ENCODE assay signal across 11 mouse cellular contexts in the genomic region with DNA sequence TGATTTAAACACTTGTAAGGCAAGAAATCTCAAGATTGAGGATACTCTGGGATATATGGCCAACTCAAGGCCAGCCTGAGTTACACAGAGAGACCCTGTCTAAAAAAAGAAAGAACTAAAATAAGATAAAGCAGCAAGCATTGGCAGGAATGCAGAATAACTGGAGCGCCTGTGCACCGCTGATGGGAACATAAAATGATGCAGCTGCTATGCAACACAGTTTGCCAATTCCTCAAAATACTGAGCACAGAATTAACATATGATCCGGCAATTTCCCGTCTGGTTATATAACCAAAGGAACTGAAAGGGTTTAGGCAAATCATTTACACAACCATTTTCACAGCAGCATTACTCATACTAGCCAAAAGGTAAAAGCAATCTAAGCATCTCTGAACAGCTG. TPM values are rescaled to one million over a fixed set of nuclear protein-coding genes. Genes with fewer than 3 reads are reported as not detected.
A peak's percentile ranks its signal among the peaks of the same experiment; 100 is the strongest.
DNase-seq lines count a peak whose midpoint lies in the region; ATAC-seq and TF ChIP-seq lines count a peak whose summit lies in the region.
"Had no signal": no experiment of that assay in that cellular context is flagged by ENCODE, and none has a peak within 500 bp of the region (broad histone marks: within the 10 kb centered on the region; RNA-seq: fewer than 3 reads in every experiment).

No protein-coding gene starts in this region.

- peak; percentile 27 for DNase-seq in gastrocnemius, adult 18-20 months (ENCODE audit: low spot score)
- no peak for DNase-seq in gastrocnemius, postnatal 25 days
- DNase-seq in midbrain, postnatal 0 days (ENCODE audit: low spot score) = peak; percentile 21
- no peak for DNase-seq in midbrain, embryonic 10.5 days (ENCODE audit: low spot score)
- peak; percentile 64 to 89 for DNase-seq in layer of hippocampus, adult 18-20 months (ENCODE audit: low spot score in 2 of 2)
- peak; percentile 47 for DNase-seq in skeletal muscle tissue, adult 2 months (ENCODE audit: low read depth, low spot score)
- no peak for DNase-seq in adipocyte (ENCODE audit: low spot score)
- DNase-seq: adrenal gland, adult 8-10 months had no signal

- H3K36me3 ChIP-seq in midbrain, postnatal 0 days (ENCODE audit: insufficient read depth, low read length) = no peaks in the 10 kb centered on the region
- H3K36me3 ChIP-seq in midbrain, embryonic 10.5 days = 0 out of 2 replicates have a peak, but pooled peaks cover 2% of the 10 kb centered on the region
- H3K36me3 ChIP-seq: hindbrain, embryonic 13.5 days; liver, embryonic 12.5 days had no signal

- no peak overlapping the region for H3K9ac ChIP-seq in midbrain, postnatal 0 days (replicated peaks; ENCODE audit: low read length, poor library complexity, severe bottlenecking)
- H3K9ac ChIP-seq: hindbrain, embryonic 13.5 days; liver, embryonic 12.5 days had no signal

- no peak overlapping the region for H3K4me3 ChIP-seq in midbrain, postnatal 0 days (ENCODE audit: low read depth, low read length)
- no peak overlapping the region for H3K4me3 ChIP-seq in midbrain, embryonic 10.5 days
- H3K4me3 ChIP-seq: hindbrain, embryonic 13.5 days; liver, embryonic 12.5 days had no signal

- H3K9me3 ChIP-seq in midbrain, postnatal 0 days (ENCODE audit: low read length) = no peaks in the 10 kb centered on the region
- no peaks in the 10 kb centered on the region for H3K9me3 ChIP-seq in midbrain, embryonic 10.5 days (replicated peaks)
- H3K9me3 ChIP-seq: hindbrain, embryonic 13.5 days; liver, embryonic 12.5 days had no signal

- no peaks in the 10 kb centered on the region for H3K4me1 ChIP-seq in midbrain, postnatal 0 days (ENCODE audit: insufficient read depth, low read length)
- no peaks in the 10 kb centered on the region for H3K4me1 ChIP-seq in midbrain, embryonic 10.5 days

- no peak overlapping the region for H3K27ac ChIP-seq in midbrain, postnatal 0 days (ENCODE audit: low read depth, low read length)
- H3K27ac ChIP-seq in midbrain, embryonic 10.5 days (replicated peaks) = no peak overlapping the region
- H3K27ac ChIP-seq: hindbrain, embryonic 13.5 days; liver, embryonic 12.5 days had no signal

- no peaks in the 10 kb centered on the region for H3K27me3 ChIP-seq in midbrain, postnatal 0 days (ENCODE audit: insufficient read depth, low read length)
- no peaks in the 10 kb centered on the region for H3K27me3 ChIP-seq in midbrain, embryonic 10.5 days (ENCODE audit: low read depth, poor library complexity, severe bottlenecking)
- H3K27me3 ChIP-seq: hindbrain, embryonic 13.5 days; liver, embryonic 12.5 days had no signal

- no peak for ATAC-seq in midbrain, postnatal 0 days (ENCODE audit: low FRiP score)
- ATAC-seq in granulocyte monocyte progenitor cell, adult 5-6 weeks (replicated peaks; ENCODE audit: poor library complexity, severe bottlenecking) = no peak
- ATAC-seq: liver, embryonic 12.5 days had no signal

- TF ChIP-seq CTCF in midbrain, postnatal 0 days (IDR thresholded peaks at IDR 0.05) = no peak

- no peak overlapping the region for H3K4me2 ChIP-seq in midbrain, postnatal 0 days (ENCODE audit: low read depth, low read length, poor library complexity, severe bottlenecking)
- H3K4me2 ChIP-seq: hindbrain, embryonic 13.5 days; liver, embryonic 12.5 days had no signal

- 80% methylated on average over 4 of the region's 4 CpGs for WGBS in midbrain, postnatal 0 days
- 95% methylated on average over 4 of the region's 4 CpGs for WGBS in midbrain, embryonic 10.5 days

RNA-seq across cellular contexts. Expression of a gene that starts 30.0 kb away (rescaled TPM):
- 10 to 100 TPM; 30.5 to 46.5 TPM for total RNA-seq in gastrocnemius, adult 18-20 months (2021)
- total RNA-seq in gastrocnemius, postnatal 25 days (2021) = 10 to 100 TPM; 33.1 to 33.3 TPM
- 74.4 and 79.2 TPM in 2 replicates for total RNA-seq in midbrain, postnatal 0 days (2014; rRNA removed)
- polyA plus RNA-seq in midbrain, postnatal 0 days (2015; fragmentation: Nextera tagmentation; extraction: Ambion mirVana) = 29.1 and 41.8 TPM in 2 replicates
- 10.2 and 15.4 TPM in 2 replicates for polyA plus RNA-seq in midbrain, embryonic 10.5 days (2016; fragmentation: Nextera tagmentation; extraction: Ambion mirVana)
- 100 to 1,000 TPM; 414 to 457 TPM for total RNA-seq in layer of hippocampus, adult 18-20 months (2021)
- 28.2 and 40.2 TPM in 2 replicates for total RNA-seq in granulocyte monocyte progenitor cell, adult 5-6 weeks (2014; fragmentation: Nextera tagmentation)
- total RNA-seq in granulocyte monocyte progenitor cell, adult 5-6 weeks (2017) = 6.5 and 6.7 TPM in 2 replicates

Comparison
In these comparisons a context has a peak if more than half of its experiments do, and no peak if none do; other contexts are left out.
1. DNase-seq: peak in gastrocnemius, adult 18-20 months (single experiment), midbrain, postnatal 0 days (single experiment), layer of hippocampus, adult 18-20 months (2 of 2) and skeletal muscle tissue, adult 2 months (single experiment); none in gastrocnemius, postnatal 25 days (single experiment), midbrain, embryonic 10.5 days (single experiment) and adipocyte (single experiment).